Mouse (Mus musculus): ENCODE data around the gene Aurkaip1. TPM values are rescaled to one million over a fixed set of nuclear protein-coding genes. Genes with fewer than 3 reads are reported as not detected.

Gene Aurkaip1
- polyA plus RNA-seq, 1 experiment: 70.6 TPM

- no peak overlapping the region for H3K9ac ChIP-seq (ENCODE audit: low read depth, poor library complexity, severe bottlenecking)
- TF ChIP-seq POLR2A (IDR thresholded peaks at IDR 0.05; ENCODE audit: insufficient read depth, low read length): no peak
- no peak for TF ChIP-seq CTCF (IDR thresholded peaks at IDR 0.05; ENCODE audit: low read depth, low read length)
- no peak for TF ChIP-seq EP300 (IDR thresholded peaks at IDR 0.05; ENCODE audit: insufficient read depth, low read depth, low read length)
- H3K4me1 ChIP-seq (ENCODE audit: control insufficient read depth, insufficient read depth, low read length): no peaks in the 10 kb centered on the region
- no peak overlapping the region for H3K27ac ChIP-seq (ENCODE audit: insufficient read depth, low read length)
- no peak overlapping the region for H3K4me3 ChIP-seq (ENCODE audit: low read depth, low read length)
- H3K9me3 ChIP-seq (replicated peaks; ENCODE audit: control insufficient read depth, insufficient read depth, low read length, poor library complexity, severe bottlenecking): no peaks in the 10 kb centered on the region
- H3K27me3 ChIP-seq (ENCODE audit: control insufficient read depth, insufficient read depth, low read length, poor library complexity, severe bottlenecking): no peaks in the 10 kb centered on the region
- no peaks in the 10 kb centered on the region for H3K36me3 ChIP-seq (ENCODE audit: control insufficient read depth, insufficient read depth, low read length, poor library complexity, severe bottlenecking)
Observed at GRCm38 (mm10) chr4:155856881-155857280, 25.8 kb downstream of the Aurkaip1 start.

- TF ChIP-seq EP300 (IDR thresholded peaks at IDR 0.05; ENCODE audit: insufficient read depth, low read depth, low read length) (peak; percentile 77; the same call in 1 of the 2 replicates), CTCF (IDR thresholded peaks at IDR 0.05; ENCODE audit: low read depth, low read length) (no peak)
- H3K4me3 ChIP-seq (ENCODE audit: low read depth, low read length): no peak overlapping the region
Observed at GRCm38 (mm10) chr4:155859318-155859717, 28.2 kb downstream of the Aurkaip1 start.

GRCm38 (mm10) chr4:155861787-155862186, 30.7 kb downstream of the Aurkaip1 start:
- Histone ChIP-seq H3K4me3 (ENCODE audit: low read depth, low read length) (no peak overlapping the region), H3K27ac (ENCODE audit: insufficient read depth, low read length) (no peak overlapping the region)

More at GRCm38 (mm10) chr4:155859318-155859717, 28.2 kb downstream of the Aurkaip1 start:
- no peaks in the 10 kb centered on the region for H3K9me3 ChIP-seq (replicated peaks; ENCODE audit: control insufficient read depth, insufficient read depth, low read length, poor library complexity, severe bottlenecking)
- H3K36me3 ChIP-seq (ENCODE audit: control insufficient read depth, insufficient read depth, low read length, poor library complexity, severe bottlenecking): no peaks in the 10 kb centered on the region
- no peaks in the 10 kb centered on the region for H3K4me1 ChIP-seq (ENCODE audit: control insufficient read depth, insufficient read depth, low read length)
- no peaks in the 10 kb centered on the region for H3K27me3 ChIP-seq (ENCODE audit: control insufficient read depth, insufficient read depth, low read length, poor library complexity, severe bottlenecking)
- no peak overlapping the region for H3K9ac ChIP-seq (ENCODE audit: low read depth, poor library complexity, severe bottlenecking)
- no peak overlapping the region for H3K27ac ChIP-seq (ENCODE audit: insufficient read depth, low read length)

GRCm38 (mm10) chr4:155863001-155863400, 31.9 kb downstream of the Aurkaip1 start, which contains the start of gene Tas1r3:
TSS of gene Tas1r3 (minus strand) at chr4:155863362.
- no peaks in the 10 kb centered on the region for H3K27me3 ChIP-seq (ENCODE audit: control insufficient read depth, insufficient read depth, low read length, poor library complexity, severe bottlenecking)
- TF ChIP-seq POLR2A (IDR thresholded peaks at IDR 0.05; ENCODE audit: insufficient read depth, low read length): no peak
- TF ChIP-seq CTCF (IDR thresholded peaks at IDR 0.05; ENCODE audit: low read depth, low read length): no peak
- no peak for TF ChIP-seq EP300 (IDR thresholded peaks at IDR 0.05; ENCODE audit: insufficient read depth, low read depth, low read length)
- no peaks in the 10 kb centered on the region for H3K36me3 ChIP-seq (ENCODE audit: control insufficient read depth, insufficient read depth, low read length, poor library complexity, severe bottlenecking)
- no peak within 1 kb of the TSS for H3K4me3 ChIP-seq (ENCODE audit: low read depth, low read length)
- H3K4me1 ChIP-seq (ENCODE audit: control insufficient read depth, insufficient read depth, low read length): no peaks in the 10 kb centered on the region
- H3K9ac ChIP-seq (ENCODE audit: low read depth, poor library complexity, severe bottlenecking): no peak within 1 kb of the TSS
- H3K27ac ChIP-seq (ENCODE audit: insufficient read depth, low read length): no peak within 1 kb of the TSS
- H3K9me3 ChIP-seq (replicated peaks; ENCODE audit: control insufficient read depth, insufficient read depth, low read length, poor library complexity, severe bottlenecking): no peaks in the 10 kb centered on the region

More at GRCm38 (mm10) chr4:155861787-155862186, 30.7 kb downstream of the Aurkaip1 start:
- Histone ChIP-seq H3K4me1 (ENCODE audit: control insufficient read depth, insufficient read depth, low read length) (no peaks in the 10 kb centered on the region), H3K9ac (ENCODE audit: low read depth, poor library complexity, severe bottlenecking) (no peak overlapping the region), H3K9me3 (replicated peaks; ENCODE audit: control insufficient read depth, insufficient read depth, low read length, poor library complexity, severe bottlenecking) (no peaks in the 10 kb centered on the region), H3K27me3 (ENCODE audit: control insufficient read depth, insufficient read depth, low read length, poor library complexity, severe bottlenecking) (no peaks in the 10 kb centered on the region), H3K36me3 (ENCODE audit: control insufficient read depth, insufficient read depth, low read length, poor library complexity, severe bottlenecking) (no peaks in the 10 kb centered on the region)
- TF ChIP-seq EP300 (IDR thresholded peaks at IDR 0.05; ENCODE audit: insufficient read depth, low read depth, low read length) (no peak), CTCF (IDR thresholded peaks at IDR 0.05; ENCODE audit: low read depth, low read length) (no peak), POLR2A (IDR thresholded peaks at IDR 0.05; ENCODE audit: insufficient read depth, low read length) (no peak)

GRCm38 (mm10) chr4:155868614-155869298, 37.7 kb downstream of the Aurkaip1 start:
- no peaks in the 10 kb centered on the region for H3K4me1 ChIP-seq (ENCODE audit: control insufficient read depth, insufficient read depth, low read length)
- no peak overlapping the region for H3K27ac ChIP-seq (ENCODE audit: insufficient read depth, low read length)
- no peak for TF ChIP-seq CTCF (IDR thresholded peaks at IDR 0.05; ENCODE audit: low read depth, low read length)
- no peak for TF ChIP-seq EP300 (IDR thresholded peaks at IDR 0.05; ENCODE audit: insufficient read depth, low read depth, low read length)
- no peak for TF ChIP-seq POLR2A (IDR thresholded peaks at IDR 0.05; ENCODE audit: insufficient read depth, low read length)
- no peaks in the 10 kb centered on the region for H3K9me3 ChIP-seq (replicated peaks; ENCODE audit: control insufficient read depth, insufficient read depth, low read length, poor library complexity, severe bottlenecking)
- H3K9ac ChIP-seq (ENCODE audit: low read depth, poor library complexity, severe bottlenecking): peak overlapping the region; percentile 68
- H3K4me3 ChIP-seq (ENCODE audit: low read depth, low read length): peak overlapping the region; percentile 95
- no peaks in the 10 kb centered on the region for H3K27me3 ChIP-seq (ENCODE audit: control insufficient read depth, insufficient read depth, low read length, poor library complexity, severe bottlenecking)
- peaks cover 12% of the 10 kb centered on the region for H3K36me3 ChIP-seq (ENCODE audit: control insufficient read depth, insufficient read depth, low read length, poor library complexity, severe bottlenecking)

DNA sequence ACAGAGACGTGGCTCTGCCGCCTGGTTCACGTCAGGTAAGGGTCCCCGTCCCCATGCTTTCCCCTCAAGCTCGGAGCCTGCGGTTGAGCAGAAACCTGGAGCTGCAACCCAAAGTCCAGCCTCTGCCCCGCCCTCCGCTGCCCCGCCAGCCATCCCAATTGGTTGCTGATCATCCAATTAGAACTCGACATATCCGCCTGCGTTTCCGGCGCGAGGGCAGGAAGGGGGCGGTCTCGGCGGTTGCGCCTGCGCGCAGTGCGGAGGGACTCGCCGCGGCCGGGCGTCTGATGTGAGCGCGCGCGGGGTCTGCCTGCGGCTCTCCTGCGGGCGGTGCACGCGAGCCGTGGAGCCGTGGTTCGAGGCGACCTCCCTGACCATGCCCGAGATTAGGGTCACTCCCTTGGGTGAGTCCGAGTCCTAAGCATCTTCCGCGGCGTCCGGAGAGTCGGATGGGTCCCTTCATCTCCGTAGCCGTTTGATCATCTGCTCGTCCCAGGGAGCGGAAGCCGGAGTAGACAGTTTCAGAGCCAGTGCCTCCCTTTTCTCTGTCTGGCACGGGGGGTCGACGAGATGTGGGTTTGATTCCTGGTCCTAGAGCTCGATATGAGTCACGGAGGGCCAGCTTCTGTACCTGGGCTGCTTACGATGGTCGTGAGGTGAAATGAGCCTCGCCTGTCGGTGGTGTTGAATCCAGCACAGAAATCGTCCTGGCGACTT, 38.4 kb downstream of the Aurkaip1 start, which contains the start of the genes Cptp and Ints11:
Gene Cptp, minus strand, starts transcription at position 124 of the 717 bp plus-strand sequence.
Gene Ints11, plus strand, starts transcription at position 230 of the 717 bp plus-strand sequence.
- no peak for TF ChIP-seq EP300 (IDR thresholded peaks at IDR 0.05; ENCODE audit: insufficient read depth, low read depth, low read length)
- TF ChIP-seq CTCF (IDR thresholded peaks at IDR 0.05; ENCODE audit: low read depth, low read length): no peak
- TF ChIP-seq POLR2A (IDR thresholded peaks at IDR 0.05; ENCODE audit: insufficient read depth, low read length): peak; percentile 33
- Histone ChIP-seq H3K27ac (ENCODE audit: insufficient read depth, low read length) (no peak within 1 kb of the TSS), H3K4me3 (ENCODE audit: low read depth, low read length) (peak within 1 kb of the TSS; percentile 95), H3K9ac (ENCODE audit: low read depth, poor library complexity, severe bottlenecking) (peak within 1 kb of the TSS; percentile 68), H3K36me3 (ENCODE audit: control insufficient read depth, insufficient read depth, low read length, poor library complexity, severe bottlenecking) (peaks cover 15% of the 10 kb centered on the region), H3K27me3 (ENCODE audit: control insufficient read depth, insufficient read depth, low read length, poor library complexity, severe bottlenecking) (no peaks in the 10 kb centered on the region), H3K4me1 (ENCODE audit: control insufficient read depth, insufficient read depth, low read length) (no peaks in the 10 kb centered on the region), H3K9me3 (replicated peaks; ENCODE audit: control insufficient read depth, insufficient read depth, low read length, poor library complexity, severe bottlenecking) (no peaks in the 10 kb centered on the region)

Measured in ES-Bruce4 (cell line).